Mouse (Mus musculus) C2C12 (cell line): ENCODE results near the gene Evl.

Experiments
- CTCF ChIP-seq: IDR thresholded peaks from one replicate; pipeline ENCODE4 v1.5.1; 2011; ENCODE audit not compliant: control insufficient read depth, insufficient read depth, insufficient read length
- FOSL1 ChIP-seq: IDR thresholded peaks from one replicate; pipeline ENCODE4 v1.8.0; 2011; ENCODE audit warnings: mild to moderate bottlenecking, low read length; ENCODE audit not compliant: poor library complexity, insufficient read depth, severe bottlenecking
- MAX ChIP-seq: IDR thresholded peaks from one replicate; pipeline ENCODE4 v1.6.1; 2011; ENCODE audit warnings: mild to moderate bottlenecking, control low read depth
- MYOD1 ChIP-seq: IDR thresholded peaks from one replicate; pipeline ENCODE4 v1.6.1; 2011; ENCODE audit warnings: low read depth; ENCODE audit not compliant: control insufficient read depth, insufficient read length
- MYOG ChIP-seq: IDR thresholded peaks from one replicate; pipeline ENCODE4 v1.6.1; 2011; ENCODE audit not compliant: control insufficient read depth, insufficient read length; ENCODE audit errors: extremely low read depth

DNA sequence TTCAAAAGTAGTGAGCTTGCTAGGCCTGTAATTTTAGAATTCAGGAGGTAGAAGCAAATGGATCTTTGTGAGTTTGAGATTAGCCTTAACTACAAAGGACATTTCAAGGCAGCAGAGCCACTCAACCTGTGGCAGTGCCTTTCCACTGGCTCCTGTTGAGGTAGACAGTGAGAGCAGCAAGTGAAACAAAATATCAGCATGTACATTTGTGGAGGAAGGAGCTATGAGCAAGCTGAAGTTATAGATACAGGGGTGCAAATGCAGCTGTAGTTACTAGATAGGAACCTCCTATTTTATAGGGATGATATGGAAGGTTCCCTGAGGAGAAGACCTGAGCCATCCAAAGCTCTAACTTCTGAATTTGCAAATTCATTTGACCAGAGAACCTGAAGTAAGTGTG, 78.0 kb downstream of the Evl start:
- TF ChIP-seq CTCF (no peak), FOSL1 (no peak), MYOG (no peak), MAX (no peak), MYOD1 (no peak)
